Mouse (Mus musculus) liver, embryonic 13.5 days (tissue): Measurements from ENCODE around the gene Olfr312. TPM values are rescaled to one million over a fixed set of nuclear protein-coding genes. Genes with fewer than 3 reads are reported as not detected.

Experiments
- ATAC-seq: fragments of 200-750 bp; cut with Nextera tagmentation; 2 replicates; pipeline ENCODE4 v1.8.0; 2017; ENCODE audit warnings: low read depth, mild to moderate bottlenecking, moderate number of reproducible peaks, moderate library complexity
- DNase-seq: peaks from one replicate; pipeline ENCODE4 v3.0.0; 2022
- H3K27ac ChIP-seq: fragments of 300-500 bp; sonication (generic); 2 replicates; pipeline ENCODE4 v1.5.1; 2015; ENCODE audit warnings: moderate library complexity, mild to moderate bottlenecking, inconsistent platforms
- H3K27me3 ChIP-seq: fragments of 300-500 bp; sonication (generic); 2 replicates; pipeline ENCODE4 v1.6.1; 2015; ENCODE audit warnings: mild to moderate bottlenecking, inconsistent platforms
- H3K36me3 ChIP-seq: fragments of 300-500 bp; sonication (generic); 2 replicates; pipeline ENCODE4 v1.6.1; 2015; ENCODE audit warnings: mild to moderate bottlenecking, inconsistent platforms
- H3K4me1 ChIP-seq: fragments of 300-500 bp; sonication (generic); replicated peaks from 2 replicates; pipeline ENCODE4 v1.6.1; 2015; ENCODE audit warnings: inconsistent platforms
- H3K4me2 ChIP-seq: fragments of 300-500 bp; sonication (generic); 2 replicates; pipeline ENCODE4 v1.6.1; 2015; ENCODE audit warnings: inconsistent platforms, mild to moderate bottlenecking, moderate library complexity
- H3K4me3 ChIP-seq: fragments of 300-500 bp; sonication (generic); replicated peaks from 2 replicates; pipeline ENCODE4 v1.5.1; 2015; ENCODE audit warnings: mild to moderate bottlenecking, inconsistent platforms
- H3K9ac ChIP-seq: fragments of 300-500 bp; sonication (generic); 2 replicates; pipeline ENCODE4 v1.6.1; 2015; ENCODE audit warnings: mild to moderate bottlenecking, inconsistent platforms
- H3K9me3 ChIP-seq: fragments of 300-500 bp; sonication (generic); replicated peaks from 2 replicates; pipeline ENCODE4 v1.6.1; 2016; ENCODE audit warnings: inconsistent platforms
- WGBS: fragments of 180-500 bp; shearing (Covaris S2); methylation state at CpG from one replicate; pipeline ENCODE4 v1.1.7; 2015; ENCODE audit not compliant: insufficient replicate concordance; 5-methylcytosine and 5-hydroxymethylcytosine counted together
- polyA plus RNA-seq: library from polyadenylated mRNA; unstranded; fragments of >200 nt; fragmentation: Nextera tagmentation; extraction: Ambion mirVana; gene quantifications from 2 replicates; pipeline ENCODE4 v1.2.1, GENCODE M21; 2015

Gene Olfr312
- polyA plus RNA-seq, 1 experiment from 2014 or later: not detected

DNA sequence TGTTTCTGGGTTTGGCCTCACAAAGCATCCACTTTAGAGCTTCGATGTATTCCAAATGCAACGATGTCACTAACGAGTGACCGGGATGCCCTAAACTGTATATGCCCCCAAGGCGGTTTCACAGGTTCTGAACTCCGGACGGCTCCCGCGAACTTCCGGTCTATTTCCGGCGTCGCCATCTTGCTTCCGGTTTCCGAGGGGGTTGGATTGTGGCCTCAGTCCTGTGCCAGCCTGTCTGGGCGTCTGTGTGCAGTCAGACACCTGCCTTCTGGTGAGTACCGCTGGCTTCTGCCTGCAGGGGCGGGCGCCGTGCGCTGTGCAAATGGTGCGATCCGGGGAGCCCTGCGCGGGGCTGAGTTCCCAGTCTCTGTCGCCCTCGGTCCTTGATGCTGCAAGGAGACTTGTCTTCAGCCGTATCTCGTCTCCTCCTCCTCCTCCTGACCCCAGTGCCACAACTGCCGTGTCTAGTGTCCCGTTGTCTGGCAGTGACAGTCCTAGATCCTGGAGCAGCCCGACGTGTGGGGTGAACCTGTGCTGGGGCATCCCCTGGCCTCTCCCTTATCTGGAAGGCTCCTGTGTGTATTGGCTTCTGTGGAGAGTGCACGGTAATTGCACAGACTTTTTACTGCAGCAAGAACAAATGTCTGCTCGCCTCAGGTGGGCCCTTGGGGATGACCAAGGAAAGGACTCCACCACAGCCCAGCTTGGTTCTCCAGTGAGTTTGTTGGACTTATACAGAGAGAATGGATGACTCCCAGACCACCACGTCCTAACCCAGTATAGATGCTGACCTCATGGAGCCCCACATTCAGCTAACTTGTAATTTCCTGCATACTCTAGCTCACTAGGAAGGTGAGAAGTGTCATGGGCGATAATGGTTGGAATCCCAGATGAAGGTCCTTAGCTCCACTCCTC is 38.3 kb downstream of the Olfr312 start, which contains the start of gene 2810021J22Rik:
TSS of gene 2810021J22Rik (plus strand) at position 178 of the 915 bp plus-strand sequence.
- H3K9me3 ChIP-seq: no peaks in the 10 kb centered on the region
- peak within 1 kb of the TSS; percentile 92 for H3K27ac ChIP-seq
- peaks cover 26% of the 10 kb centered on the region for H3K36me3 ChIP-seq
- 1% methylated on average over 37 of the region's 37 CpGs for WGBS
- H3K27me3 ChIP-seq: 0 out of 2 replicates have a peak, but pooled peaks cover 5% of the 10 kb centered on the region
- peak; percentile 79 for DNase-seq
- H3K9ac ChIP-seq: peak within 1 kb of the TSS; percentile 88
- H3K4me2 ChIP-seq: peak within 1 kb of the TSS; percentile 84
- peak within 1 kb of the TSS; percentile 81 for H3K4me3 ChIP-seq
- H3K4me1 ChIP-seq: peaks cover 15% of the 10 kb centered on the region
- peak; percentile 93 for ATAC-seq

DNA sequence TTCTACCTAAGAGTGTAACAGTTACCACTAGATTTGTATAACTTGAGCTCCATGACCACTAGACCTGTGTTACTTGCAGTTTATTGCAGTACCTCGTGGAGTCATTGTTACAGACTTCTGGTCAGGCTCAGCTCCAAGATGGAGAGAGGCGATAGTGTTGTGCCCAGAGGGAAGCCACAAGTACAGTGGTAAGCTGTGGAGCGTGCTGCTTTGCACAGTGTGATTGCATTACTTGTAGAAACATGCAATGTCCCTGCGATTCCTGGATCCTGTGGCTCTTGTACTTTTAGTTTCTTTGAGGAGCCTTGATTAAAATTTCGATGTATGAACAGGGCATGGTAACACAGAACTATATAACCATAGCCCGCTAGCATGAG is 38.9 kb downstream of the Olfr312 start:
- Histone ChIP-seq H3K9me3 (no peaks in the 10 kb centered on the region), H3K36me3 (peaks cover 26% of the 10 kb centered on the region), H3K27ac (peak overlapping the region; percentile 92), H3K4me3 (peak overlapping the region; percentile 81), H3K4me1 (peaks cover 15% of the 10 kb centered on the region), H3K9ac (peak overlapping the region; percentile 88), H3K27me3 (0 out of 2 replicates have a peak, but pooled peaks cover 5% of the 10 kb centered on the region), H3K4me2 (peak overlapping the region; percentile 84)
- DNase-seq (no peak), ATAC-seq (no peak)
- 63% methylated on average over 6 of the region's 6 CpGs for WGBS

- DNase-seq: no peak
- no peak for ATAC-seq
Observed at GRCm38 (mm10) chr11:58870961-58871360, 41.9 kb downstream of the Olfr312 start.

GRCm38 (mm10) chr11:58883756-58884155 is 54.7 kb downstream of the Olfr312 start:
- Histone ChIP-seq H3K27ac (no peak overlapping the region), H3K4me2 (no peak overlapping the region), H3K4me1 (no peaks in the 10 kb centered on the region), H3K36me3 (peaks cover 41% of the 10 kb centered on the region), H3K9me3 (no peaks in the 10 kb centered on the region), H3K9ac (no peak overlapping the region), H3K4me3 (no peak overlapping the region), H3K27me3 (no peaks in the 10 kb centered on the region)
- WGBS: 68% methylated on average over 8 of the region's 8 CpGs
- no peak for ATAC-seq
- no peak for DNase-seq

More at GRCm38 (mm10) chr11:58870961-58871360, 41.9 kb downstream of the Olfr312 start:
- no peak overlapping the region for H3K4me2 ChIP-seq
- no peak overlapping the region for H3K9ac ChIP-seq
- H3K9me3 ChIP-seq: no peaks in the 10 kb centered on the region
- no peak overlapping the region for H3K4me3 ChIP-seq
- WGBS: 87% methylated on average over 4 of the region's 4 CpGs
- no peaks in the 10 kb centered on the region for H3K27me3 ChIP-seq
- H3K4me1 ChIP-seq: peaks cover 15% of the 10 kb centered on the region
- H3K36me3 ChIP-seq: peaks cover 29% of the 10 kb centered on the region
- H3K27ac ChIP-seq: no peak overlapping the region

Other genes starting within 250 kb of the Olfr312 start
- gene Olfr324, start 234.1 kb upstream of the Olfr312 start, polyA plus RNA-seq: not detected in 2 replicates
- not detected in 2 replicates for gene 2210407C18Rik, start 213.2 kb upstream of the Olfr312 start, polyA plus RNA-seq
- not detected in 2 replicates for gene Olfr323, start 198.7 kb upstream of the Olfr312 start, polyA plus RNA-seq
- gene Trim58, start 188.8 kb upstream of the Olfr312 start, polyA plus RNA-seq: 9.2 and 12.4 TPM in 2 replicates
- not detected in 2 replicates for gene Olfr322, start 170.5 kb upstream of the Olfr312 start, polyA plus RNA-seq
- gene Olfr320, start 148.1 kb upstream of the Olfr312 start, polyA plus RNA-seq: not detected in 2 replicates
- gene Olfr319, start 130.1 kb upstream of the Olfr312 start, polyA plus RNA-seq: not detected in 2 replicates
- gene Olfr318, start 105.2 kb upstream of the Olfr312 start, polyA plus RNA-seq: not detected in 2 replicates
- not detected in 2 replicates for gene Olfr317, start 90.0 kb upstream of the Olfr312 start, polyA plus RNA-seq
- not detected in 2 replicates for gene Olfr316, start 76.5 kb upstream of the Olfr312 start, polyA plus RNA-seq
- gene Olfr315, start 56.0 kb upstream of the Olfr312 start, polyA plus RNA-seq: not detected in 2 replicates
- gene Olfr314, start 46.3 kb upstream of the Olfr312 start, polyA plus RNA-seq: not detected in 2 replicates
- 0.49 TPM in 1 of 2 replicates, not detected in the other for gene Fam183b, start 27.3 kb upstream of the Olfr312 start, polyA plus RNA-seq
- gene Olfr313, start 14.2 kb upstream of the Olfr312 start, polyA plus RNA-seq: not detected in 2 replicates
- not detected in 2 replicates for gene Olfr311, start 10.0 kb downstream of the Olfr312 start, polyA plus RNA-seq
- 1.3 and 2.2 TPM in 2 replicates for gene Gm12258, start 17.9 kb downstream of the Olfr312 start, polyA plus RNA-seq
- 2.3 and 3.0 TPM in 2 replicates for gene 2810021J22Rik, start 38.0 kb downstream of the Olfr312 start, polyA plus RNA-seq
- 3.7 and 5.4 TPM in 2 replicates for gene Zfp39, start 75.0 kb downstream of the Olfr312 start, polyA plus RNA-seq
- 11.2 and 12.5 TPM in 2 replicates for gene Btnl10, start 88.7 kb downstream of the Olfr312 start, polyA plus RNA-seq
- gene Rnf187, start 109.7 kb downstream of the Olfr312 start, polyA plus RNA-seq: 125 and 130 TPM in 2 replicates
- gene Hist3h2ba, start 119.7 kb downstream of the Olfr312 start, polyA plus RNA-seq: 5.5 and 6.3 TPM in 2 replicates
- gene Hist3h2a, start 125.4 kb downstream of the Olfr312 start, polyA plus RNA-seq: 12.3 and 13.7 TPM in 2 replicates
- 0.06 and 0.18 TPM in 2 replicates for gene Trim17, start 125.4 kb downstream of the Olfr312 start, polyA plus RNA-seq
- 8.9 and 9.2 TPM in 2 replicates for gene Trim11, start 148.9 kb downstream of the Olfr312 start, polyA plus RNA-seq